Mouse (Mus musculus) layer of hippocampus, postnatal 10 days (tissue): Measurements from ENCODE around the gene Plin3. TPM values are rescaled to one million over a fixed set of nuclear protein-coding genes. Genes with fewer than 3 reads are reported as not detected.

Experiments
- DNase-seq, 2 experiments: peaks; one replicate each; pipeline ENCODE4 v3.0.0; 2021; ENCODE audit warnings: low spot score in 2 of 2
- total RNA-seq, 2 experiments: library from RNA; stranded (reverse); gene quantifications; 2 replicates each; pipeline ENCODE4 v1.2.3; 2021

Plin3 gene
- total RNA-seq, 2 experiments from 2014 or later = 5.7 to 7.3 TPM

- DNase-seq = no peak
Measured at GRCm38 (mm10) chr17:56302363-56302996, 9.8 kb upstream of the Plin3 start.

GRCm38 (mm10) chr17:56300186-56300585 lies 7.5 kb upstream of the Plin3 start, which contains the start of gene Arrdc5:
Gene Arrdc5 (minus strand): TSS chr17:56300286.
- no peak for DNase-seq

GRCm38 (mm10) chr17:56298238-56298637 lies 5.6 kb upstream of the Plin3 start:
- no peak for DNase-seq

- DNase-seq = no peak
Measured at GRCm38 (mm10) chr17:56296201-56296600, 3.5 kb upstream of the Plin3 start.

- DNase-seq = peak in 1 of 2 experiments; percentile 36
Measured at GRCm38 (mm10) chr17:56294241-56294640, 1.6 kb upstream of the Plin3 start.

GRCm38 (mm10) chr17:56293291-56293690 lies 618 bp upstream of the Plin3 start:
- no peak for DNase-seq

- no peak for DNase-seq
Measured at GRCm38 (mm10) chr17:56291826-56292475, 722 bp downstream of the Plin3 start.

- peak; percentile 84 to 85 for DNase-seq
Measured at GRCm38 (mm10) chr17:56291171-56291511, 1.5 kb downstream of the Plin3 start.

GRCm38 (mm10) chr17:56290388-56291170 lies 2.1 kb downstream of the Plin3 start:
- DNase-seq = peak; percentile 79 to 84

GRCm38 (mm10) chr17:56289371-56290331 lies 3.0 kb downstream of the Plin3 start:
- DNase-seq = peak in 1 of 2 experiments; percentile 22

GRCm38 (mm10) chr17:56288866-56289265 lies 3.8 kb downstream of the Plin3 start:
- DNase-seq = no peak

- DNase-seq = no peak
Measured at GRCm38 (mm10) chr17:56287830-56288229, 4.8 kb downstream of the Plin3 start.

- DNase-seq = no peak
Measured at GRCm38 (mm10) chr17:56285995-56286394, 6.7 kb downstream of the Plin3 start.

GRCm38 (mm10) chr17:56283316-56283715 lies 9.4 kb downstream of the Plin3 start:
- DNase-seq = peak; percentile 46 to 50

- no peak for DNase-seq
Measured at GRCm38 (mm10) chr17:56282802-56283201, 9.9 kb downstream of the Plin3 start.

- no peak for DNase-seq
Measured at GRCm38 (mm10) chr17:56281193-56281592, 11.5 kb downstream of the Plin3 start.

- DNase-seq = no peak
Measured at GRCm38 (mm10) chr17:56279481-56280155, 13.1 kb downstream of the Plin3 start.

GRCm38 (mm10) chr17:56278340-56278739 lies 14.3 kb downstream of the Plin3 start:
- no peak for DNase-seq

GRCm38 (mm10) chr17:56277567-56277893 lies 15.1 kb downstream of the Plin3 start:
- DNase-seq = no peak
